Mouse (Mus musculus) brain, embryonic 14.5 days (tissue): ENCODE results near the gene Cmip.

ENCODE experiments used
- CTCF ChIP-seq: fragments of 200-500 bp; IDR thresholded peaks from 2 replicates; pipeline ENCODE4 v1.5.1; 2012; ENCODE audit warnings: inconsistent platforms, mild to moderate bottlenecking, moderate library complexity, borderline replicate concordance; ENCODE audit not compliant: insufficient read depth, insufficient read length; ENCODE audit errors: extremely low read depth
- POLR2A ChIP-seq: fragments of 200-500 bp; IDR thresholded peaks from 2 replicates; pipeline ENCODE4 v1.6.1; 2012; ENCODE audit warnings: mild to moderate bottlenecking, inconsistent platforms, borderline replicate concordance; ENCODE audit not compliant: poor library complexity, insufficient read depth, insufficient read length, severe bottlenecking; ENCODE audit errors: extremely low read depth

DNA sequence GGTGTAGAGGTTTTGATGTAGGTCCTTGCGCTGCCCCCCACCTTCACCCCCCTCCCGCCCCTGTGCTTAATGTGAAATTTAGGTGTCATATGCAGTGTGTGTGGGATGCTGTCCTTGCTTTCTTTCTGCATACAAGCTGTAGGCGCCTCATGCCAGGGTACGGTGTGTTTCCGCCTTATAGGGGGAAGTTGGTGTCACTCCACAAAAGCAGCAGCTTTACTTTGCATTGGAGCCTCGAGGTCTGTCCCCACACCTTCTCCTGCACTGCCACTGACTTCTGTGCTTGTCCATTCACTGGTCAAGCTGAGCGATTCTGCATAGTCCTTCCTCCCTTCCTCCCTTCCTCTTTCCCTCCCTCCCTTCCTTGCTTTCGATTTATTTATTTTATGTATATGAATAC is 250.8 kb downstream of the Cmip start:
- TF ChIP-seq CTCF (no peak), POLR2A (no peak)
